Mouse (Mus musculus) T-helper 2 cell (primary cell): ENCODE data around the gene Ly9.

Experiments
- in situ Hi-C: fragments of 300-600 bp; cut with MboI, MseI; formaldehyde crosslinking; loops from one replicate; pipeline ENCODE4 v1.15.1; 2025; ENCODE audit warnings: high pct_unique_total_duplicates

Gene Ly9

GRCm38 (mm10) chr1:171584584-171584983, 22.6 kb downstream of the Ly9 start:
- in situ Hi-C loops, result loop anchor here (10.0 kb wide), 1 partner anchor 690 kb away; no protein-coding TSS in a partner anchor

- in situ Hi-C loops, result no loop called here
Measured at GRCm38 (mm10) chr1:171577168-171577567, 30.0 kb downstream of the Ly9 start.

- in situ Hi-C loops, result loop anchor here (5.0 kb wide), 1 partner anchor 61 kb away; no protein-coding TSS in a partner anchor
Measured at GRCm38 (mm10) chr1:171568436-171568835, 38.8 kb downstream of the Ly9 start.

- in situ Hi-C loops, result loop anchor here (5.0 kb wide), 1 partner anchor 59 kb away; no protein-coding TSS in a partner anchor
Measured at GRCm38 (mm10) chr1:171566777-171567176, 40.4 kb downstream of the Ly9 start.

- in situ Hi-C loops, result loop anchor here (5.0 kb wide), 1 partner anchor 59 kb away; no protein-coding TSS in a partner anchor
Measured at GRCm38 (mm10) chr1:171565888-171566287, 41.3 kb downstream of the Ly9 start.

- in situ Hi-C loops, result no loop called here
Measured at GRCm38 (mm10) chr1:171564247-171564646, 43.0 kb downstream of the Ly9 start.

GRCm38 (mm10) chr1:171563042-171563441, 44.2 kb downstream of the Ly9 start:
- in situ Hi-C loops, result no loop called here

GRCm38 (mm10) chr1:171561639-171562225, 45.5 kb downstream of the Ly9 start:
- in situ Hi-C loops, result no loop called here

GRCm38 (mm10) chr1:171561200-171561599, 46.0 kb downstream of the Ly9 start:
- in situ Hi-C loops, result no loop called here

GRCm38 (mm10) chr1:171560262-171560661, 46.9 kb downstream of the Ly9 start:
- in situ Hi-C loops, result no loop called here

- in situ Hi-C loops, result no loop called here
Measured at GRCm38 (mm10) chr1:171558898-171559297, 48.3 kb downstream of the Ly9 start, which contains the start of gene Cd244a. Gene Cd244a (plus strand): TSS chr1:171559193.

GRCm38 (mm10) chr1:171558407-171558806, 48.8 kb downstream of the Ly9 start:
- in situ Hi-C loops, result no loop called here

- in situ Hi-C loops, result no loop called here
Measured at GRCm38 (mm10) chr1:171556366-171556765, 50.8 kb downstream of the Ly9 start.

GRCm38 (mm10) chr1:171553359-171554341, 53.6 kb downstream of the Ly9 start:
- in situ Hi-C loops, result no loop called here

- in situ Hi-C loops, result no loop called here
Measured at GRCm38 (mm10) chr1:171552230-171552629, 55.0 kb downstream of the Ly9 start.

- in situ Hi-C loops, result no loop called here
Measured at GRCm38 (mm10) chr1:171551326-171551725, 55.9 kb downstream of the Ly9 start.

- in situ Hi-C loops, result no loop called here
Measured at GRCm38 (mm10) chr1:171540694-171541093, 66.5 kb downstream of the Ly9 start.
